Mouse (Mus musculus): Measurements from ENCODE around the gene Scfd1.

Scfd1 gene

DNA sequence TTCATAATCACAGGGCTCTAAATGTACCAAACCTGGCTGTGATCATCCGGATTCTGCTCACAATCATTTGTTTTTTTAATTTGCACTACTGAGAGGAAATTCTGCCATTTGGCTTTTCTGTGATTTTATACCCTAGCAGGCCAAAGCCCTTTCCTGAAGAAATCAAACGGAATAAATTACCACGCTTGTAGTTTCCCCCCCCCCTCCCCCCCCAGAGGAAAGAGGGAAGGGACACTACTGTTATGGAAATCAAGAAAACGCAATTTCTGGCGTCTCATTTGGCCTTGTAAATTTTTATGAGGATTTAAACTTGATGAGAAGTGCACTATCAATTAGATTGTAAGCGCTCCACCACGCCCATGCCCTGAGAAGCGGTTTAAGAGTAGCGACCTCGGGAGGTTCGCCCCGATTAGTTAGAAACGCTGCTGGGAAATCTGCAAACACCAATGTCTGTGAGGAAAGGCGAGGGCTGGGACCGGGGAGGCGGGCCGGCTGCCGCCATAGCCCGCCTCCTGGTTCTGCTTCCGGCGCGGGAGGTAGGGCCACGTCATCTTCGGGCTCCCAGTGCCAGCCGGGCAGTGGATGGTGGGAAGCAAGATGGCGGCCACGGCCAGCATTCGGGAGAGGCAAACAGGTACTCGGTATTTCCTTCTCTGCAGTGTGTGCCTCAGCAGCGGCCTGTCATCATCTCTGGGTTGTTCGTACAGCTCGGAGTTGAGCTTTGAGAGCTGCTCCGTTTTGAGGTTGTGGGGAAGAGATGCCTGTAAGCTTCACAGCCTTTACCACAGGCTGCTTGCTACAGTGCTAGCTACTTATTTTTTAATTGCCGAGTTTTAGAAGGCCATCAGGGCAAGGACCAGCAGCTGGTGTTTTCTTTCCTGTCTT lies at the start of gene Scfd1:
Gene Scfd1 (plus strand): TSS at position 508 of the 885 bp plus-strand sequence.
- DNase-seq: peak; percentile 94

DNA sequence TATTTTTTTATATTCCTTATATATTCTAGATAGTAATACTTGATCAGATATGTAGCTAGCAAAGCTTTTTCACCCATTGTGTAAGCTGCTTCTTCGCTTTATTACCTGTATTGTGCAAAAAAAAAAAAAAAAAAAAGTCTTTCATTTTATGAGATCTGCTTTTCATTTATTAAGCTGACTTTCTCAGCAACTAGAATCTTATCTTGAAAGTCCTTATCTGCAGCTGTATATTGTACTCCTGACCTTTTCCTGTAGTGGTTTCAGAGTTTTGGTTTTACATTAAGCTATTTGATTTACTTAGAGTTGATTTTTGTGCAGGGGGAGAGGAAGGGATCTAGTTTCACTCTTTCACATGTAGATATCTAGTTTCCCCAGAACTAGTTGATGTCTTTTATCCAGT lies 40.3 kb upstream of the Scfd1 start:
- DNase-seq: no peak

- peak; percentile 11 for DNase-seq
Measured at GRCm38 (mm10) chr12:51346121-51346520, 31.2 kb upstream of the Scfd1 start.

- DNase-seq: peak; percentile 89
Measured at GRCm38 (mm10) chr12:51347988-51348697, 29.2 kb upstream of the Scfd1 start, which contains the start of gene G2e3. Gene G2e3 (plus strand): TSS chr12:51348061.

DNA sequence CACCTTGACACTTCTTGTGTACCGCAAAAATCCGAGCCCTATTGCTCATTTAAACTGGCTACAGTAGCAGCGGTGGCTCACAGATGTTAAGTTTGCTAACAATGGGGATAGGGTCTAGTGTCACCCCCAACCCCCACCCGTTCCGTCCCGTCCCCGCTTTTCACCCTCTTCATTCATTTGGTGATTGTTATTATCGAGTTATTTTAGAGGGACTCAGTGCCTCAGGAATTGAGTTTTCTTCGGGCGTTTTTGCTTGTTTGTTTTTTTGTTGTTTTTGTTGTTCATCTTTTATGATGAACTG lies 28.7 kb upstream of the Scfd1 start:
- DNase-seq: no peak

DNA sequence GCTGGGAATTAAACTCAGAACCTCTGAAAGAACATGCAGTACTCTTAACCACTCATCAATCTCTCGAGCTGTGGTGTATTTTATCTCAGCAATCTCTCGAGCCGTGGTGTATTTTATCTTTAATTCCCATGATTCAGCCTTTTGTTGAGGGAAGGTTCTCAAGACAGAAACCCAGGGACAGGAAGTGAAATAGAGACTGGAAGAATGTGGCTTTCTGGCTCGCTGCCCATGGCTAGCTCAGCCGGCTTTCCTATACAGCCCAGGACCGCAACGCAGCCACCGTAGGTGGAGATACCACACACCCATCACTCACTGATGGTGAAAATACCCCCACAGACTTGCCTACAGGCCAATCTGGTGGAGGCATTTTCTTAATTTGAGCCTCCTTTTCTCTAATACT lies 22.0 kb upstream of the Scfd1 start:
- no peak for DNase-seq

- DNase-seq: no peak
Measured at GRCm38 (mm10) chr12:51361294-51361693, 16.0 kb upstream of the Scfd1 start.

DNA sequence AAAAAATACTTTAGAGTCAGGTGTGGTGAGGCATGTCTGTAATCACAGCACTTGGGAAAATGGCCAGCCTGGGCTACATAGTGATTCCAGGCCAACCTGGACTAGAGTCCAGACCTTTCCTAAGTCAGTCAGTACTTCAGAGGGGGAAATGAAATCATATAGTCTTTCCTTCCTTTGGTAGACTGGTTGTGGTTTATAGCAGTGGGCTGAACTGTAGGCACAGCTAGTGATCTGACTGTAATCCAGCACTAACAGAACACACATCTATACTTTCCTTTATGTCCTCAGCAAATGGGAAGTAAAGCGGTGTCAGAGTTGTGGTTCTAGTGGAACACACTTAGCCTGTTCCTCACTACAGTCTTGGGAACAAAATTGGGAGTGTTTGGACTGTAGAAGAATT lies 14.4 kb upstream of the Scfd1 start:
- no peak for DNase-seq

- DNase-seq: no peak
Measured at GRCm38 (mm10) chr12:51368504-51368903, 8.8 kb upstream of the Scfd1 start.

- DNase-seq: no peak
Measured at GRCm38 (mm10) chr12:51377888-51378190, 529 bp downstream of the Scfd1 start.

DNA sequence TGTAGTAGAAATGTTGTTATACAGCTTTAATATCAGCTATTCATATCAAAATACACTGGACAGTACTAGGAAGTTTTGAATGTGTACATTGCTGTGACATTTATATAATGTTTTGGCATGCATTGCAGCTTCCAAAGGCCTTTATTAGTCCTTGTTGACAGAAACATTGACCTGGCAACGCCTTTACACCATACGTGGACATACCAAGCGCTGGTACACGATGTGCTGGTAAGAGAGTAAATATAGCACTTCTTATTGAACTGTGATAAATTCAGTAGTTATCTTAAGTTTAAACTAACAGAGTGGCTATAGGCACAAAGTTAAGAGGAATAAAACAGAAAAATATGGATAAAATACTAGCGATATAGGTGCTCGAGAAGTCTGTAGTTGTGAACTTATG lies 22.6 kb downstream of the Scfd1 start:
- DNase-seq: no peak

DNA sequence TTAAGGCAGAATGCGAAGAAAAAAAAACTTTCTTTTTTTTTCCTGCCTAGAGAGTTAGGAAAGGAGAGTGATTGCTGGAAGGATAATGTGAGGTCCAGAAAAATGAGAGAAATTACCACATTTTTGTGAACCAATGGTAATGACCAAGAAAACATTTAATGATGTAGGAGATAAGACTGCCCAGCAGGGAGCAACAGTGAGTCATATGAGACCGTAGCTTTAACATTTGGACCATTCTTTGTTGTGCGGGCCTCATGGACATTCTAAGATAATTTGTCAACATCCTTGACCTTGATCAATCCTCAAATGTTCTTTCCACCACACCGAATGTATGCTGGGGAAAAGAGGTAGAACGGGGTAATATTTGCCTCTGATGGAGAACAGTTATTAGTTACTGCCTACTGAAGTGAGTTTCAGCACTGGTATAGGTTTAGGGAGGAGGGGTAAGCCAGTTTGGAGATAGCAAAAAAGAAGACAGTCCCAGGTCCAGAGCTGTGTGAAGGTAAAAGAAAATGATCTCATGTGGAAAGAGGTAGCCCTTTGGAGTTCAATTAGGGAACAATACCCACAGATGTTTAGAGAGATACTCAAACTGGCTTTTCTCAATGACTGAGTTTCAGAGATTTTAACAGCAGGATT lies 24.9 kb downstream of the Scfd1 start:
- no peak for DNase-seq

GRCm38 (mm10) chr12:51403987-51404586 lies 26.8 kb downstream of the Scfd1 start:
- no peak for DNase-seq

DNA sequence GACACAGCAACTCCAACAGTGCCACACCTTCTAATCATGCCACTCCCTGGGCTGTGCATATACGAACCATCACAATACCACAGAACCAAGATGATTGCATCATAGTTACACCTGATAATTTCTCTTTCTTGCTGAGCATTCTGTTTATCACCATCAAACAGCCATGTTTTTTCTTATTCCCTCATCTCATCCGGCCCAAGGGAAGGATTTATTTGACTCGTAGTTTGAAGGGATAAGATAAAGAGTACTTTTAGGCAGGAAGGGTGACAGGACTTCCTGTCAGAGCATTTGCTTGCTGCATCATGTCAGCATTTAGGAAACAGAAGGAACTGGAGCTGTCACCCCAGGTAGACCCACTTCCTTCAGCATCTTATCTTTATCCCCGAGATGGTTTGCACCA lies 34.1 kb downstream of the Scfd1 start:
- no peak for DNase-seq

DNA sequence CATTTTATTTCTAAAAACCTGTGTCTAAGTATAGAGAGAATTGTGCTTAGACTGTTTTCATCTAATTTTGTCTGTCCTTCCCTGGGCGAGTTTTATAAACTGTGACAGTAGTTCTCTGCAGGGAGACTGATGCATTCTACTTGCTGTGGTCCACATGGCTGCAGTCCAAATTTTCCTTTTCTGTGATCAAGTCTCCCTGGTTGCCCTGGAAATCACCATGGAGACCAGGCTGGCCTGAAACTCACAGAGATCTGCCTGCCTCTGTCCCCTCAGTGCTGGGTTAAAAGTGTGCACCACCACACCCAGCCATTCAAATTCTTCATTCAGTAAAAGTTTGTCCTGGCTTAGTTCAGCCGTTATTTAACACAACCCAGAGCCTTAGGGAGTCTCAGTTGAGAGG lies 60.2 kb downstream of the Scfd1 start:
- no peak for DNase-seq

DNA sequence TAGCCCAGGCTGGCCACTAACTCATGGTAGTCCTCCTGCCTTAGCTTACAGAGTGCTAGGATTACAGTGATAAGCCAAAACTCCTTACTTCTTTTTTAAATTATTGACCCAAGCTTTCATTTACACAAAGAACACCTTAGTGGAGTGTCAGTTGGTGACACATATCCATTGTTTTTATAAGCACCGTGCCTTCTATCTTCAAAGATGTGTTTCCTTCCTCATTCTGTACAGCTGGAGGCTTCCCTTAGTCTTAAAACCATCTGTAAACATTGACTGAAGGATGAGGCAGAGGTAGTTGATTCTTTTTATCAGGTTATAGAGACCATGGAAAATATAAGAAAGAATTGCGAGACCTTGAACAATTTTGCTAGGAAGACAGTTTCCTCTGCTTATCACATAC lies 61.0 kb downstream of the Scfd1 start:
- DNase-seq: no peak

GRCm38 (mm10) chr12:51449303-51449702 lies 72.0 kb downstream of the Scfd1 start:
- DNase-seq: no peak

- no peak for DNase-seq
Measured at GRCm38 (mm10) chr12:51470881-51471280, 93.6 kb downstream of the Scfd1 start.

DNA sequence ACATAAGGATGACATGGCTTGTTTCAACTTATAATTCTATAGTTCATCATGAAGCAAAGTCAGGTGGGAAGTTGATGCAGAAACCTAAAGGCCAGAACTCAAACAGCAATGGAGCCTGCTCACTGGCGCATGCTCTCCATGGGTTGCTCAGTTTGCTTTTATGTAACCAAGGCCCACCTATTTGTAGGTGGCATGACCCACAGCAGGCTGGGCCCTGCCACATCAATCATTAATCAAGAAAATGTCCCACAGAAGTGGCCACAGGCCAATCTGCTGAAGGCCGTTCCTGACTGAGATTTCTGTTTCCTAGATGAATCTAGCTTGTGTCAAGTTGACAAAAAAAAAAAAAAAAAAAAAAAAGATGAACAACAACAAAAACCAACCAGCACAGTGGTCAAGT lies 103.9 kb downstream of the Scfd1 start:
- no peak for DNase-seq

GRCm38 (mm10) chr12:51492040-51492439 lies 114.7 kb downstream of the Scfd1 start:
- no peak for DNase-seq

DNA sequence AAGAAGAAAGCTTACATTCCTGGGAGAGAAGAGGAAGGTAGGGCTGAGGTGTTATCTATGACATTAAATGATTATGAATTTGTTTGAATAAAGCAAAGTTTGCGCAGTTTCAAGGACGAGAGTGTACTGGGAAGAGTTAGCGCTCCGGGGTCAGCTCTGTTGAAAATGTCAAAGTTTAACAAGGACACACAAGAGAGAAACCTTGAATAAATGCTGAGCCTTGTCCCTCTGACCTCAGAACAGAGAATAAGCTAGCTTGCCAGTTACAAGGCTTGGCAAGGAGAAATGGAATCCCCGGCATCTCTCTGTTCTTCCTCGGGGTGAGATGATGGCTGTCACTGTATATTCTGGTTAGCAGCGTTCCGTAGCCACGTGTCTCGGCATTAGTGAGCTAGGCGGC lies 116.2 kb downstream of the Scfd1 start:
- no peak for DNase-seq

GRCm38 (mm10) chr12:51494641-51495040 lies 117.3 kb downstream of the Scfd1 start:
- no peak for DNase-seq

Data from cerebellum, adult 9-11 months (tissue).